Mouse (Mus musculus) 3134 (cell line): ENCODE data around the gene Myo1a.

Experiments used
- DNase-seq: peaks from one replicate; pipeline ENCODE4 v3.0.0-alpha.2; 2011; ENCODE audit warnings: low spot score; ENCODE audit not compliant: insufficient read length; ENCODE audit errors: extremely low read depth

The Myo1a gene

GRCm38 (mm10) chr10:127724178-127724577 is 19.2 kb downstream of the Myo1a start, which contains the start of gene Tac2:
Gene Tac2 (plus strand): TSS chr10:127724478.
- no peak for DNase-seq

GRCm38 (mm10) chr10:127725136-127725535 is 20.2 kb downstream of the Myo1a start:
- no peak for DNase-seq

GRCm38 (mm10) chr10:127728437-127728836 is 23.5 kb downstream of the Myo1a start:
- DNase-seq: no peak

- DNase-seq: no peak
These were observed 25.4 kb downstream of the Myo1a start for GRCm38 (mm10) chr10:127730285-127730932.

GRCm38 (mm10) chr10:127730933-127731310 is 26.0 kb downstream of the Myo1a start:
- no peak for DNase-seq

GRCm38 (mm10) chr10:127731397-127731796 is 26.4 kb downstream of the Myo1a start:
- no peak for DNase-seq

- DNase-seq: no peak
These were observed 29.5 kb downstream of the Myo1a start for GRCm38 (mm10) chr10:127734434-127734833.

- DNase-seq: no peak
These were observed 31.3 kb downstream of the Myo1a start for GRCm38 (mm10) chr10:127736266-127736665.

- no peak for DNase-seq
These were observed 31.9 kb downstream of the Myo1a start for GRCm38 (mm10) chr10:127736916-127737315.

- no peak for DNase-seq
These were observed 32.6 kb downstream of the Myo1a start for GRCm38 (mm10) chr10:127737552-127737951.

- peak; percentile 39 for DNase-seq
These were observed 33.3 kb downstream of the Myo1a start for GRCm38 (mm10) chr10:127738151-127738882.

GRCm38 (mm10) chr10:127739083-127739660 is 34.2 kb downstream of the Myo1a start, which contains the start of gene Zbtb39:
Gene Zbtb39 (plus strand): TSS chr10:127739538.
- peak; percentile 75 for DNase-seq

- DNase-seq: peak; percentile 66
These were observed 34.7 kb downstream of the Myo1a start for GRCm38 (mm10) chr10:127739661-127740161.

GRCm38 (mm10) chr10:127744661-127745060 is 39.7 kb downstream of the Myo1a start:
- peak; percentile 42 for DNase-seq

GRCm38 (mm10) chr10:127745886-127746285 is 40.9 kb downstream of the Myo1a start:
- no peak for DNase-seq

GRCm38 (mm10) chr10:127747254-127747653 is 42.3 kb downstream of the Myo1a start:
- no peak for DNase-seq

- no peak for DNase-seq
These were observed 44.1 kb downstream of the Myo1a start for GRCm38 (mm10) chr10:127748847-127749612.

GRCm38 (mm10) chr10:127750136-127750777 is 45.3 kb downstream of the Myo1a start:
- DNase-seq: no peak

- no peak for DNase-seq
These were observed 46.6 kb downstream of the Myo1a start, which contains the start of gene Gpr182 for GRCm38 (mm10) chr10:127751548-127751947. Gene Gpr182 (minus strand): TSS chr10:127751732.

GRCm38 (mm10) chr10:127754566-127755166 is 49.7 kb downstream of the Myo1a start:
- no peak for DNase-seq
